Mouse (Mus musculus) lung, postnatal 0 days (tissue): ENCODE measurements at regions not wholly inside any gene's neighbourhood (a gene's known extent, or its start where the extent isn't known, plus 50 kb on each side); places are given as distances from the start of the nearest gene placed in this dataset.

Experiments used
- ATAC-seq: fragments of 200-750 bp; cut with Nextera tagmentation; 2 replicates; pipeline ENCODE4 v1.8.0; 2017; ENCODE audit warnings: moderate library complexity
- DNase-seq: peaks from one replicate; pipeline ENCODE4 v3.0.0-alpha.2; 2016; ENCODE audit warnings: low spot score
- H3K27ac ChIP-seq: fragments of 300-500 bp; sonication (generic); 2 replicates; pipeline ENCODE4 v1.5.1; 2014; ENCODE audit warnings: antibody characterized with exemption, mild to moderate bottlenecking, low read length, mixed read lengths
- H3K27me3 ChIP-seq: fragments of 300-500 bp; sonication (generic); replicated peaks from 2 replicates; pipeline ENCODE4 v1.6.1; 2014; ENCODE audit warnings: low read length, mixed read lengths; ENCODE audit not compliant: insufficient read depth
- H3K36me3 ChIP-seq: fragments of 300-500 bp; sonication (generic); 2 replicates; pipeline ENCODE4 v1.6.1; 2014; ENCODE audit warnings: low read length, mixed read lengths; ENCODE audit not compliant: insufficient read depth
- H3K4me1 ChIP-seq: fragments of 300-500 bp; sonication (generic); 2 replicates; pipeline ENCODE4 v1.6.1; 2014; ENCODE audit warnings: antibody characterized with exemption, low read depth, low read length, mixed read lengths; ENCODE audit not compliant: insufficient read depth
- H3K4me2 ChIP-seq: fragments of 300-500 bp; sonication (generic); replicated peaks from 2 replicates; pipeline ENCODE4 v1.6.1; 2014; ENCODE audit warnings: low read depth, mild to moderate bottlenecking, low read length, moderate library complexity, mixed read lengths
- H3K4me3 ChIP-seq: fragments of 300-500 bp; sonication (generic); 2 replicates; pipeline ENCODE4 v1.5.1; 2014; ENCODE audit warnings: low read depth, low read length
- H3K9ac ChIP-seq: fragments of 300-500 bp; sonication (generic); replicated peaks from 2 replicates; pipeline ENCODE4 v1.6.1; 2014; ENCODE audit warnings: low read depth, mild to moderate bottlenecking
- H3K9me3 ChIP-seq: fragments of 300-500 bp; sonication (generic); 2 replicates; pipeline ENCODE4 v1.6.1; 2016; ENCODE audit warnings: low read length, mixed read lengths
- CTCF ChIP-seq: IDR thresholded peaks from 2 replicates; pipeline ENCODE4 v1.5.1; 2016; ENCODE audit warnings: antibody characterized with exemption, mild to moderate bottlenecking
- EP300 ChIP-seq: IDR thresholded peaks from 2 replicates; pipeline ENCODE4 v1.6.1; 2016; ENCODE audit warnings: antibody characterized with exemption, mild to moderate bottlenecking, control low read depth
- WGBS: fragments of 180-500 bp; shearing (Covaris S2); extraction: QIAGEN DNeasy Blood & Tissue Kit; methylation state at CpG from one replicate; pipeline ENCODE4 v1.1.7; 2014; 5-methylcytosine and 5-hydroxymethylcytosine counted together

GRCm38 (mm10) chr16:24326571-24326970 is 66.7 kb upstream of the Lpp start:
- no peak for ATAC-seq

DNA sequence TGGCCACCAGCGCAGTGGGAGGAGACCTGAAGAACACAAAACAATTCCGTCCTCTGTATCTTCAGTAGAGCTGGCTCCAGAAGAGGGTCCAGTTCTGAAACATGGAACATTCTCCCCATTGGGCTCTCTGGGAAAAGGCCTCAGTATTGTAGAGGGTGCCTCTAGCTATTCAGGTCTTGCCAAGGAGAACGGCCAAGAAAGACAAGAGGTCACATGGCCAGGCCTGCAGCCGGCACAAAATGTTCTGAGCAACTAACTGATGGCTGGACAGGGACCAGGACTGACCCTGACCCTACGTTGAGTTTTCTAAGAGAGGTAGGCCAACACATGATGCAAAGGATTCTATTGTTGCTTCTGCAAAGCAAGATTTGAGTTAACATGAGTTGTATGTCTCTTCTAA is 67.3 kb upstream of the Lpp start:
- H3K9me3 ChIP-seq, result no peaks in the 10 kb centered on the region
- H3K4me1 ChIP-seq, result no peaks in the 10 kb centered on the region
- no peak overlapping the region for H3K9ac ChIP-seq
- no peak overlapping the region for H3K4me3 ChIP-seq
- no peaks in the 10 kb centered on the region for H3K36me3 ChIP-seq
- TF ChIP-seq EP300, result no peak
- TF ChIP-seq CTCF, result no peak
- H3K27me3 ChIP-seq, result no peaks in the 10 kb centered on the region
- H3K4me2 ChIP-seq, result no peak overlapping the region
- 81% methylated on average over 5 of the region's 5 CpGs for WGBS
- DNase-seq (no peak), ATAC-seq (no peak)
- H3K27ac ChIP-seq, result no peak overlapping the region

More at GRCm38 (mm10) chr16:24326571-24326970, 66.7 kb upstream of the Lpp start:
- H3K9me3 ChIP-seq, result no peaks in the 10 kb centered on the region
- DNase-seq, result no peak
- H3K27me3 ChIP-seq, result no peaks in the 10 kb centered on the region
- TF ChIP-seq EP300 (no peak), CTCF (no peak)
- 84% methylated on average over 4 of the region's 4 CpGs for WGBS
- H3K4me2 ChIP-seq, result no peak overlapping the region
- no peak overlapping the region for H3K9ac ChIP-seq
- H3K4me3 ChIP-seq, result no peak overlapping the region
- no peaks in the 10 kb centered on the region for H3K36me3 ChIP-seq
- H3K4me1 ChIP-seq, result no peaks in the 10 kb centered on the region
- H3K27ac ChIP-seq, result no peak overlapping the region

GRCm38 (mm10) chr16:24324917-24325316 is 68.4 kb upstream of the Lpp start:
- no peak for ATAC-seq
- Histone ChIP-seq H3K4me1 (no peaks in the 10 kb centered on the region), H3K36me3 (no peaks in the 10 kb centered on the region), H3K9me3 (no peaks in the 10 kb centered on the region), H3K4me2 (no peak overlapping the region), H3K27ac (no peak overlapping the region), H3K27me3 (no peaks in the 10 kb centered on the region), H3K9ac (no peak overlapping the region), H3K4me3 (no peak overlapping the region)
- no peak for DNase-seq
- TF ChIP-seq CTCF (no peak), EP300 (no peak)
- WGBS, result 83% methylated on average over 2 of the region's 2 CpGs

DNA sequence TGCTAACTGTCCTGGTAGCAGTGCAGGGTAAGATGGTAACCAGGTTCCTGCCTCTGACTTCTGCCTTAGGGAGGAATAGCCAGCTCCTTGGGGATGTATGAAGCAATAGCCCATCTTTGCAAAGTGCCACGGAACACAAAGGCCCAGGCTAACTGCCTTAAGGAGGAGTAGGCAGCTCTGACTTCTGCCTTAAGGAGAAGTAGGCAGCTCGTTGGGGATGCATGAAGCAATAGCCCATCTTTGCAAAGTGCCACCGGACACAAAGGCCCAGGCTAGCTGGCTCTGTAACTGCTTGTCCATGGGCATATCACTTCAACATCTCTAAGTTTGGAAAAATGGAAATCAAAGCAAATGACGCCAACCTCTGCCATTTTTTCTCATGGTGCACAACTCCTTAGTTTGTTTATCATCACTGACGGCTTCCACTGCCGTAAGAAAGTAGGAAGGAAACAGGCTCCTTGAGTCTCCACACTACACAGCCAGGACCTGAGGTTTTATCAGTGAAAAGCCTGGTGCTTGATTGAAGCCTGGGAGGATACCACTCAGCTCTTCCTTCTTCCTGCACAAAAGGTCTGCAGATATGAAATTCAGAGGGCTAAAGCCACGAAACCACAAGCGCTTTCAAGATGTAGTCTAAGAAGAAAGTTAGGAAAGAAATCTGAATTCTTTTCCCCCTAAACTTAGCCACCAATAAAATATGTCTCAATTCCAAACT is 74.4 kb upstream of the Lpp start:
- ATAC-seq, result no peak
- 73% methylated on average over 8 of the region's 8 CpGs for WGBS
- H3K27me3 ChIP-seq, result no peaks in the 10 kb centered on the region

DNA sequence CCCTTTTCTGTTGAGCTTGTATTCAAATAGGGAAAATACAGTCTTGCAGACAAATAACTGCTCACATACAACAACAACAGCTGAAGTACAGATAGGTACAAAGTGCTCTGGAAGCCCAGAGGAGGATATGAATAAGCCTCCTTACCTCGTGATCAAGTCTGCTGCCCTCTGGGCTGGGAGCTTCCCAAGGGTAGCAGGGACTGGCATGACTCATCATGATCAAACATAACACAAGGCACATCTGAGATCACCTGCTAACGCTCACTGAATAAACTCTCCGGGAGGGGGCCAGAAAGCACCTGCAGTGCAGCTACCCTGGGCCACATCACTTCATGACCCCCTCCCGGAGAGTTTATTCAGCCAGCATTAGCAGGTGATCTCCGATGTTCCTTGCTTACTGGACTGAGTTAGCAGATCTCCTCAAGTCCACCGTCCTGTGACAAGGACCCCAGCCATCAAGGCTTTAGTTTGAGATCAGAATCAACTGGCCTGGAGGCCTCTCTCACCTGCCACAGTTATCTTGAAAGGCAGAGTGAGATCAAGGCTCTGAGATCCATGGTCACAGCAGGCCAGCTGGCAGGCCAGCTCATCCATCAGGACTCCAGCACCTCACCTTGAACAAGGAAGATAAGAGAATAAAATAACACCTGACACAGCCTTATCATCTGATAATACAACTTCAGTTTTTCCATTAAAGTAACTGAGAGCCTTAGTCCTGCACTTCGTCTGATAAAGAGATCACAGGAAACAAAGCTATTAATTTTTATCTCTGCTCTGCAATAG is 79.6 kb upstream of the Lpp start:
- no peaks in the 10 kb centered on the region for H3K9me3 ChIP-seq
- no peak for ATAC-seq
- no peak overlapping the region for H3K27ac ChIP-seq
- H3K9ac ChIP-seq, result no peak overlapping the region
- H3K36me3 ChIP-seq, result no peaks in the 10 kb centered on the region
- TF ChIP-seq EP300, result no peak
- no peak for TF ChIP-seq CTCF
- DNase-seq, result no peak
- no peaks in the 10 kb centered on the region for H3K27me3 ChIP-seq
- no peaks in the 10 kb centered on the region for H3K4me1 ChIP-seq
- H3K4me3 ChIP-seq, result no peak overlapping the region
- no peak overlapping the region for H3K4me2 ChIP-seq
- WGBS, result 43% methylated on average over 7 of the region's 7 CpGs

More for the DNA sequence above, 74.4 kb upstream of the Lpp start:
- Histone ChIP-seq H3K36me3 (no peaks in the 10 kb centered on the region), H3K27ac (no peak overlapping the region), H3K4me1 (no peaks in the 10 kb centered on the region), H3K4me2 (no peak overlapping the region), H3K9ac (no peak overlapping the region), H3K9me3 (no peaks in the 10 kb centered on the region), H3K4me3 (no peak overlapping the region)
- DNase-seq, result no peak
- TF ChIP-seq CTCF (no peak), EP300 (no peak)

DNA sequence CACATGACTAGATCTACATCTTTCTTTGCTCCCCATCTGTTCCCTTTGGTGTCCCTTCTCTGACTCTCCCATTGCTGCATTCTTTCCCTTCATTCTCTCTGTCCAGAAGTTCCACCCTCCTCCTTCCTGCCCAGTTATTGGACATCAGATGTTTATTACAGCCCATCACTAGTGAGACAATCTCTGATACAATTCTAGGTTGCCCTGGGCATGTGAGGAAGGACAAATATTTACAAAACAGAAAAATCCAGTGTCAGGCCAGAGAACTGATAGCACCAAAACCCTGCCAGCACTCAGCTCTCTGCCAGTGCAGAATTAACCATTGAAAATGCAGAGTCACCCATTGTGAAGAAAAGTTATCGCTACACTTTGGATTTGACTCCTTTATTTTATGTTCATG is 87.9 kb upstream of the Lpp start:
- H3K4me3 ChIP-seq, result no peak overlapping the region
- H3K4me1 ChIP-seq, result no peaks in the 10 kb centered on the region
- no peaks in the 10 kb centered on the region for H3K27me3 ChIP-seq
- no peaks in the 10 kb centered on the region for H3K9me3 ChIP-seq
- TF ChIP-seq EP300 (no peak), CTCF (no peak)
- no peak overlapping the region for H3K4me2 ChIP-seq
- no peak overlapping the region for H3K27ac ChIP-seq
- H3K36me3 ChIP-seq, result no peaks in the 10 kb centered on the region
- H3K9ac ChIP-seq, result no peak overlapping the region
- DNase-seq (no peak), ATAC-seq (no peak)
- WGBS, result 97% methylated on average over 1 of the region's 1 CpGs
